Mouse (Mus musculus): ENCODE measurements around the gene Cfap74.

- TF ChIP-seq CTCF (IDR thresholded peaks at IDR 0.05; ENCODE audit: low read depth), result no peak
- TF ChIP-seq EP300 (optimal IDR thresholded peaks at IDR 0.05), result no peak
Measured at GRCm38 (mm10) chr4:155510981-155511380, 102.0 kb downstream of the Cfap74 start.
